Mouse (Mus musculus): ENCODE results near the gene Entpd1.

DNA sequence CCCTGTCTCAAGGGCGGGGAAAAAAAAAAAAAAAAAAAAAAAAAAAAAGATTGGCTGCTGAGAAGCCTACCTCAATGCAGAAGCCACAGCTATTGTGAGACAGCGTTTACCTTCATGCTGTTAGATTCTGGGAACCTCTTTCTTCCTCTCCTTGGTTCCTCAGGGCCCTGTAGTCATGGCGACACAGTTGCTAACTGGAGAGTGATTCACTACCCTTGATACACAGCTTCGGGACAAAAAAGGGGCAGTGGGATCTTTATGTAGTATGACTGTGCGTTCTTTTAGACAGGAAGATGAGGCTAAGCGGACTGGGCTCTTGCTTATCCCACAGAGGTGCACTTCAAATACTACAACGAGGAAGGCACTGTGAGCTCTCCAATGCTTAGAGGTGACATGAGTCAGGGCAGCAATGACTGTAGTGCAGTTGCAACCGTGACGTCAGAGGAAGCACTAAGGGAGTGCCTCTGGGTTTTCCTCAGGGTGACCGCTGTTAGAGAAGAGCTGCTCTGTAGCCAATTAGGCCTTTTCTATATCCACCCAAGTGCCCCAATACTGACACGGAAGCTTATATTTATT lies 27.7 kb downstream of the Entpd1 start:
- TF ChIP-seq ZNF384 (IDR thresholded peaks at IDR 0.05; ENCODE audit: low read depth, low read length) (no peak), HCFC1 (IDR thresholded peaks at IDR 0.05; ENCODE audit: borderline replicate concordance, insufficient read depth, low read length) (no peak), ZC3H11A (IDR thresholded peaks at IDR 0.05; ENCODE audit: borderline replicate concordance, low read depth, low read length) (no peak), MAFK (IDR thresholded peaks at IDR 0.05; ENCODE audit: insufficient read depth, low read depth, low read length) (no peak)

All from ES-E14 (cell line).